Mouse (Mus musculus): ENCODE data around the gene Cry1. TPM values are rescaled to one million over a fixed set of nuclear protein-coding genes. Genes with fewer than 3 reads are reported as not detected.

The Cry1 gene
- total RNA-seq (2014; fragmentation: Nextera tagmentation) (not detected in 2 replicates), total RNA-seq (2017) (0.11 and 1.1 TPM in 2 replicates), polyA plus RNA-seq (2012) (not detected in 2 replicates)

DNA sequence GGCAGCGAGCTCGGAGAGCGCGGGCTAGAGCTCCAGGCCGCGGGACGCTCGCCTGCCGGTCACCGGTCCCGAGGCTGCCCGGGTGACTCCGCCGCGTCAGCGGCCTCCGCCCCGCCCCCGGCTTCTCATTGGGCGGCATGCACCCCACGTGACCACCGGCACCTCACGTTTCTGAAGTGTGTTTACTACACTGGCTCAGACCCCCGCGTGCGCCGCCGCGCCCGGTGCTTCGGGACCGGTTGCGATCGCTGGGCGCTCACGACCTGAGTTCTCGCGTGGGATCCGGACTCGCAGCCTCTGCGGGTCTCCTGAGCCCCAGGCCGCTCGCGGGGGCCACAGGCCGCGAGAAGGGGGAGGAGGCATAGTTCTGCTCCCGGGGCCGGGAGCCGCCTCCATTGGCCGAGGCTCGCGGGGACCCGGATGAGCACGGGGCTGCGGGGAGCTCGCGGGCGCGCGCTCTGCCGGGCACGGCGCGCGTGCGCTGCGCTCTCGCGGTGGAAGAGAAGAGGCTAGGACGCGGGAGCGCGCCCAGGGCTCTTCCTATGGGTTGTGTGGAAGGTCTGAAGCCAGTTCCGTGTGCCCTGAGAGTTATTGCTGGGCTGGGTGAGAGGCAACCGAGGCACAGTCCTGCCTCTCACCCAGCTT, at the start of gene Cry1:
Cry1 (minus strand) TSS at position 101 of the 645 bp plus-strand sequence.
- TF ChIP-seq POLR2AphosphoS5 (IDR thresholded peaks at IDR 0.05; ENCODE audit: insufficient replicate concordance, low read depth, low read length) (no peak), GATA2 (IDR thresholded peaks at IDR 0.05; ENCODE audit: borderline replicate concordance, low read depth, low read length) (no peak), CTCF (IDR thresholded peaks at IDR 0.05; ENCODE audit: low read depth, low read length) (no peak), GATA1 (IDR thresholded peaks at IDR 0.05; ENCODE audit: borderline replicate concordance, low read length) (no peak), TAL1 (conservative IDR thresholded peaks at IDR 0.05; ENCODE audit: low read depth, low read length) (no peak)
- Histone ChIP-seq H3K4me3 (ENCODE audit: low read depth, low read length) (peak within 1 kb of the TSS; percentile 30; the same call in 1 of the 2 replicates), H3K9me3 (replicated peaks) (peaks cover 33% of the 10 kb centered on the region), H3K4me1 (ENCODE audit: insufficient read depth, low read depth, low read length) (no peaks in the 10 kb centered on the region), H3K36me3 (replicated peaks) (no peaks in the 10 kb centered on the region), H3K27me3 (ENCODE audit: insufficient read depth, low read length) (no peaks in the 10 kb centered on the region)
- DNase-seq (ENCODE audit: low spot score), result no peak
- ATAC-seq (ENCODE audit: extremely low read depth, insufficient number of reproducible peaks, low FRiP score, poor library complexity, severe bottlenecking), result no peak

DNA sequence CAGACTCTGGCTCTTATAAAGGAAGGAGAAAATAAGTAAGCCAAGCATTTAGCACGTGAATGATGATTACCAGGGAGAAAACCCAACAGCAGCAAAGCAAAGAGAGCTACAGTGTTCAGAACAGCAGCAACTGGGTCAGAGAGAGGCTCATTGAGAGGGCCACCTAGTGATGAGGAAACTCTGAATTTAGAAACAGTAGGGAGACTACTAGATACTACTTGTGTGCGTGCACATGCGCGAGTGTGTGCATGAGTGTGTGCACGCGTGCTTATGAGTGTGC, 36.8 kb upstream of the Cry1 start:
- TF ChIP-seq CTCF (IDR thresholded peaks at IDR 0.05; ENCODE audit: low read depth, low read length), result no peak
- no peak for TF ChIP-seq GATA1 (IDR thresholded peaks at IDR 0.05; ENCODE audit: borderline replicate concordance, low read length)
- TF ChIP-seq GATA2 (IDR thresholded peaks at IDR 0.05; ENCODE audit: borderline replicate concordance, low read depth, low read length), result no peak
- no peak for TF ChIP-seq POLR2AphosphoS5 (IDR thresholded peaks at IDR 0.05; ENCODE audit: insufficient replicate concordance, low read depth, low read length)
- no peak for TF ChIP-seq TAL1 (conservative IDR thresholded peaks at IDR 0.05; ENCODE audit: low read depth, low read length)
- ATAC-seq (ENCODE audit: extremely low read depth, insufficient number of reproducible peaks, low FRiP score, poor library complexity, severe bottlenecking) (no peak), DNase-seq (ENCODE audit: low spot score) (no peak)
- no peaks in the 10 kb centered on the region for H3K27me3 ChIP-seq (ENCODE audit: insufficient read depth, low read length)
- H3K4me3 ChIP-seq (ENCODE audit: low read depth, low read length), result no peak overlapping the region
- no peaks in the 10 kb centered on the region for H3K4me1 ChIP-seq (ENCODE audit: insufficient read depth, low read depth, low read length)
- peaks cover 25% of the 10 kb centered on the region for H3K9me3 ChIP-seq (replicated peaks)
- H3K36me3 ChIP-seq (replicated peaks), result no peaks in the 10 kb centered on the region

DNA sequence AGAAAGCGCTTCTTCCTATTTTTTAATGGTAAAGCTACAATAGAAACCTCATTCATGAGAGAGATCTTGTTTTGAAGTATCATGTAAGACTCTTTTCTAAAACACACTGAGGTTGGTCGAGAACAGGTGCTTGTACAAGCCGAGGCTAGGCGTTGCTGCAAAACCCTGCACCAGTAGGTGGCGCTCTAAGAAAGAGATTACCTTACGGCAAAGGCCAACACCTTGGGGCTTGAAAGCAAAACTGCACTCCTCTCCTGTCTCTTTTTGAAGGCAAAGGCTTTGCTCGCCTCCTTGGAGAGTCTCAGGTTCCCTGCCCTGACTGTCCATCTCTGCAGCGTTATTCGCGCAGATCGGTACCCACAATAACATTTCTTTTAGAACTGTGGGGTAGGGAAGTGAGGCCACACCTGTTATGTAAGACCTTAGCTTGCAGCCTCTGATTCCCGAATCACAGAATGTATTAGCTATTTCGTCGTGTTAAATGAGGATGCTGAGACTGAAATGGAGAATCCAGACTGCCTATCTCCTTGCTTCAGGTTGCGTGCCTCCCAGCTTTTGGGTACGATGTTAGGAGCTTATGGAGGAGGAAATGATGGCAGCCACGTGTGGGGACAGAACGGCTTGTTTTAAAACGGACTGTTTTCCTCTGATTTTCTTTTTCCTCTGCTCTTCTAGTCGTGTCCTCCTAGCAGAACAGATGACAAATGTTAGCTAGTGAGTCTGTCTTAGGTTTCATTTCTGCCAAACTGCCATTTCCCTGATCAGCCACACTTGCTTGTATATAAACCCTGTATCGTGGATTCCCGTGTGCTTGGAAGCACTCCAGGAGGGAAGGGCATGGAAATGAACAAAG, 36.3 kb upstream of the Cry1 start:
- Histone ChIP-seq H3K36me3 (replicated peaks) (no peaks in the 10 kb centered on the region), H3K9me3 (replicated peaks) (peaks cover 25% of the 10 kb centered on the region), H3K27me3 (ENCODE audit: insufficient read depth, low read length) (no peaks in the 10 kb centered on the region), H3K4me3 (ENCODE audit: low read depth, low read length) (no peak overlapping the region), H3K4me1 (ENCODE audit: insufficient read depth, low read depth, low read length) (no peaks in the 10 kb centered on the region)
- no peak; the same call in 1 of the 2 replicates for ATAC-seq (ENCODE audit: extremely low read depth, insufficient number of reproducible peaks, low FRiP score, poor library complexity, severe bottlenecking)
- TF ChIP-seq CTCF (IDR thresholded peaks at IDR 0.05; ENCODE audit: low read depth, low read length) (peak; percentile 30; the same call in 1 of the 2 replicates), GATA2 (IDR thresholded peaks at IDR 0.05; ENCODE audit: borderline replicate concordance, low read depth, low read length) (no peak)
- no peak for DNase-seq (ENCODE audit: low spot score)

DNA sequence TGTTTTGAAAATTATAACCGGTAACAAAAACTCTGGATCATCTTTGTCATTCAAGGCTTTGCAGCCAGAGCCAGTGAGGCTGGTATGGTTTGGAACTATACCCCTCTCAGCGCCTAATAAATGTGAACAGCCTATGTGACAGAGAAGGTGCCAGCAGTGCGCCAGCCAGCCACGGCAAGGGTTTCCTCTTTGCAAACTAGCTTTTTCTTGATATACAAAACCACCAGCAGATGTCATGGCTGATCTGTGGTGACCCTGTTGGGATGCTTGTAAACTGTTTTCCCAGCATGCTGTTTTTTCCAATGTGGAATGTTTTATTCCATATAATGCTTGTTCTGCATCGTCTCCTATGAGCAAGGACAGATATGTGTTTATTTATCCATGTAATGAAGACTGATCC, 30.0 kb upstream of the Cry1 start:
- no peaks in the 10 kb centered on the region for H3K27me3 ChIP-seq (ENCODE audit: insufficient read depth, low read length)
- no peaks in the 10 kb centered on the region for H3K4me1 ChIP-seq (ENCODE audit: insufficient read depth, low read depth, low read length)
- no peaks in the 10 kb centered on the region for H3K36me3 ChIP-seq (replicated peaks)
- ATAC-seq (ENCODE audit: extremely low read depth, insufficient number of reproducible peaks, low FRiP score, poor library complexity, severe bottlenecking), result no peak
- TF ChIP-seq GATA1 (IDR thresholded peaks at IDR 0.05; ENCODE audit: borderline replicate concordance, low read length), result no peak
- TF ChIP-seq TAL1 (conservative IDR thresholded peaks at IDR 0.05; ENCODE audit: low read depth, low read length), result no peak
- TF ChIP-seq CTCF (IDR thresholded peaks at IDR 0.05; ENCODE audit: low read depth, low read length), result no peak
- TF ChIP-seq GATA2 (IDR thresholded peaks at IDR 0.05; ENCODE audit: borderline replicate concordance, low read depth, low read length), result no peak
- no peak for TF ChIP-seq POLR2AphosphoS5 (IDR thresholded peaks at IDR 0.05; ENCODE audit: insufficient replicate concordance, low read depth, low read length)
- no peak overlapping the region for H3K4me3 ChIP-seq (ENCODE audit: low read depth, low read length)
- no peak for DNase-seq (ENCODE audit: low spot score)
- peaks cover 28% of the 10 kb centered on the region for H3K9me3 ChIP-seq (replicated peaks)

DNA sequence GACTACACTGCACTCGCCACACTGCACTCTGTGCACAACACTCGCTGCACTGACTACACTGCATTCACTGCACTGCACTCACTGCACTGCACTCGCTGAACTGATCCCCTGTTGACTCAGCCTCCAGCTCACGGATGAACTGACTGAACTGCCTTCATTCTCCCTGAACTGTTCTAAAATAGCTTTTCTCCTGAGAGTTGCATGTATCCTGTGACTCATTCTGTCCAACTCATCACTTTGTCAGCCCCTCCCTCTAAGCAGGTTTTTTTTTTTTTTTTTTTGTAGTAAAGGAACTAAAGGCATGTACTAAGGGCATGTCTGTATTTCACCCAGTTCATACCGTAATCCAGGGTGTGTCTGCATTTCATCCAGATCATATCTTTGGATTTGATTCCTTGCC, 26.8 kb upstream of the Cry1 start:
- no peak for ATAC-seq (ENCODE audit: extremely low read depth, insufficient number of reproducible peaks, low FRiP score, poor library complexity, severe bottlenecking)
- no peaks in the 10 kb centered on the region for H3K4me1 ChIP-seq (ENCODE audit: insufficient read depth, low read depth, low read length)
- peaks cover 23% of the 10 kb centered on the region for H3K9me3 ChIP-seq (replicated peaks)
- no peak for DNase-seq (ENCODE audit: low spot score)
- H3K4me3 ChIP-seq (ENCODE audit: low read depth, low read length), result no peak overlapping the region; the same call in 1 of the 2 replicates
- TF ChIP-seq POLR2AphosphoS5 (IDR thresholded peaks at IDR 0.05; ENCODE audit: insufficient replicate concordance, low read depth, low read length), result no peak
- TF ChIP-seq GATA2 (IDR thresholded peaks at IDR 0.05; ENCODE audit: borderline replicate concordance, low read depth, low read length), result no peak
- no peak for TF ChIP-seq TAL1 (conservative IDR thresholded peaks at IDR 0.05; ENCODE audit: low read depth, low read length)
- no peak for TF ChIP-seq GATA1 (IDR thresholded peaks at IDR 0.05; ENCODE audit: borderline replicate concordance, low read length)
- no peaks in the 10 kb centered on the region for H3K27me3 ChIP-seq (ENCODE audit: insufficient read depth, low read length)
- H3K36me3 ChIP-seq (replicated peaks), result no peaks in the 10 kb centered on the region

DNA sequence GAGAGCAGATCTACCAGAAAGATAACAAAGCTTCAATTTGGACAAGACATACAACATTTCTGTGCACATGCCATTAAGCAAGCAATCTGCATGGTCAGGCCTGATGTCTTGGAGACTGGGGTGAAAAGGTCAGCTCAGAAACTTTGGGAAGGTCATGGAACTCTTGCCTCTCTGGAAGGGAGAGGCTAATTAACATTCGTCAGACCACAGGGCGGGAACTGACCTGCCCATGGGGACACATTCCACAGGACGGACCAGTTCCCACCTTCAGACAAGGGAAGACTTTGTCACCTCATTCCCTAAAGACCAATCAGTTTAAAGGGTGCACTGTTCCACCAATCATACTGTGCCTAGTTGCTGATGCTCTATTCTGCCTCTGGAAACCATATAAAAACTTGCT, 25.3 kb upstream of the Cry1 start:
- Histone ChIP-seq H3K27me3 (ENCODE audit: insufficient read depth, low read length) (no peaks in the 10 kb centered on the region), H3K9me3 (replicated peaks) (peaks cover 29% of the 10 kb centered on the region), H3K4me1 (ENCODE audit: insufficient read depth, low read depth, low read length) (no peaks in the 10 kb centered on the region), H3K4me3 (ENCODE audit: low read depth, low read length) (no peak overlapping the region), H3K36me3 (replicated peaks) (no peaks in the 10 kb centered on the region)
- TF ChIP-seq CTCF (IDR thresholded peaks at IDR 0.05; ENCODE audit: low read depth, low read length) (no peak), TAL1 (conservative IDR thresholded peaks at IDR 0.05; ENCODE audit: low read depth, low read length) (no peak), POLR2AphosphoS5 (IDR thresholded peaks at IDR 0.05; ENCODE audit: insufficient replicate concordance, low read depth, low read length) (no peak), GATA1 (IDR thresholded peaks at IDR 0.05; ENCODE audit: borderline replicate concordance, low read length) (no peak), GATA2 (IDR thresholded peaks at IDR 0.05; ENCODE audit: borderline replicate concordance, low read depth, low read length) (no peak)
- no peak for DNase-seq (ENCODE audit: low spot score)
- ATAC-seq (ENCODE audit: extremely low read depth, insufficient number of reproducible peaks, low FRiP score, poor library complexity, severe bottlenecking), result no peak
